Mouse (Mus musculus): ENCODE data around the gene Limk2. TPM values are rescaled to one million over a fixed set of nuclear protein-coding genes. Genes with fewer than 3 reads are reported as not detected.
A peak's percentile ranks its signal among the peaks of the same experiment; 100 is the strongest.

Gene Limk2
- polyA plus RNA-seq, 1 experiment from 2014 or later = 62.0 TPM

GRCm38 (mm10) chr11:3392526-3392925 is 16.5 kb downstream of the Limk2 start:
- ATAC-seq (peak; percentile 80), DNase-seq (ENCODE audit: low spot score) (peak; percentile 89)
- 0 out of 2 replicates have a peak overlapping the region, but pooled peaks have one; percentile 25 for H3K4me2 ChIP-seq (replicated peaks; ENCODE audit: low read depth, low read length)
- no peaks in the 10 kb centered on the region; the same call in 1 of the 2 replicates for H3K36me3 ChIP-seq (ENCODE audit: insufficient read depth, low read length)
- 45% methylated on average over 8 of the region's 8 CpGs for WGBS
- no peak overlapping the region for H3K4me3 ChIP-seq (ENCODE audit: low read depth, low read length)
- peaks cover 5% of the 10 kb centered on the region; the same call in 1 of the 2 replicates for H3K4me1 ChIP-seq (ENCODE audit: insufficient read depth, low read depth, low read length)
- no peaks in the 10 kb centered on the region for H3K9me3 ChIP-seq (ENCODE audit: low read length)
- peak overlapping the region; percentile 80 for H3K27ac ChIP-seq (ENCODE audit: low read length)
- no peaks in the 10 kb centered on the region for H3K27me3 ChIP-seq (replicated peaks; ENCODE audit: insufficient read depth, low read length)
- TF ChIP-seq EP300 (IDR thresholded peaks at IDR 0.05) (no peak), CTCF (IDR thresholded peaks at IDR 0.05) (no peak)
- no peak overlapping the region for H3K9ac ChIP-seq (replicated peaks; ENCODE audit: low read depth)

GRCm38 (mm10) chr11:3390789-3391188 is 18.2 kb downstream of the Limk2 start:
- Histone ChIP-seq H3K36me3 (ENCODE audit: insufficient read depth, low read length) (no peaks in the 10 kb centered on the region; the same call in 1 of the 2 replicates), H3K9ac (replicated peaks; ENCODE audit: low read depth) (no peak overlapping the region), H3K4me3 (ENCODE audit: low read depth, low read length) (no peak overlapping the region), H3K9me3 (ENCODE audit: low read length) (no peaks in the 10 kb centered on the region), H3K27me3 (replicated peaks; ENCODE audit: insufficient read depth, low read length) (no peaks in the 10 kb centered on the region), H3K27ac (ENCODE audit: low read length) (peak overlapping the region; percentile 84), H3K4me2 (replicated peaks; ENCODE audit: low read depth, low read length) (no peak overlapping the region), H3K4me1 (ENCODE audit: insufficient read depth, low read depth, low read length) (peaks cover 5% of the 10 kb centered on the region; the same call in 1 of the 2 replicates)
- 58% methylated on average over 5 of the region's 5 CpGs for WGBS
- ATAC-seq = peak; percentile 41
- peak; percentile 68 for DNase-seq (ENCODE audit: low spot score)
- TF ChIP-seq CTCF (IDR thresholded peaks at IDR 0.05) = no peak
- peak; percentile 38; the same call in 1 of the 2 replicates for TF ChIP-seq EP300 (IDR thresholded peaks at IDR 0.05)

GRCm38 (mm10) chr11:3389996-3390395 is 19.0 kb downstream of the Limk2 start:
- H3K4me1 ChIP-seq (ENCODE audit: insufficient read depth, low read depth, low read length) = peaks cover 5% of the 10 kb centered on the region; the same call in 1 of the 2 replicates
- TF ChIP-seq EP300 (IDR thresholded peaks at IDR 0.05) (no peak), CTCF (IDR thresholded peaks at IDR 0.05) (no peak)
- no peak overlapping the region for H3K4me3 ChIP-seq (ENCODE audit: low read depth, low read length)
- no peak overlapping the region for H3K9ac ChIP-seq (replicated peaks; ENCODE audit: low read depth)
- H3K9me3 ChIP-seq (ENCODE audit: low read length) = no peaks in the 10 kb centered on the region
- H3K27me3 ChIP-seq (replicated peaks; ENCODE audit: insufficient read depth, low read length) = no peaks in the 10 kb centered on the region
- DNase-seq (ENCODE audit: low spot score) (no peak), ATAC-seq (no peak)
- no peaks in the 10 kb centered on the region for H3K36me3 ChIP-seq (ENCODE audit: insufficient read depth, low read length)
- H3K27ac ChIP-seq (ENCODE audit: low read length) = peak overlapping the region; percentile 84
- 70% methylated on average over 5 of the region's 5 CpGs for WGBS
- H3K4me2 ChIP-seq (replicated peaks; ENCODE audit: low read depth, low read length) = no peak overlapping the region

- no peak overlapping the region for H3K4me2 ChIP-seq (replicated peaks; ENCODE audit: low read depth, low read length)
- H3K4me1 ChIP-seq (ENCODE audit: insufficient read depth, low read depth, low read length) = peaks cover 3% of the 10 kb centered on the region; the same call in 1 of the 2 replicates
- H3K36me3 ChIP-seq (ENCODE audit: insufficient read depth, low read length) = no peaks in the 10 kb centered on the region
- no peaks in the 10 kb centered on the region for H3K27me3 ChIP-seq (replicated peaks; ENCODE audit: insufficient read depth, low read length)
- no peak overlapping the region for H3K9ac ChIP-seq (replicated peaks; ENCODE audit: low read depth)
- no peak for ATAC-seq
- no peak for DNase-seq (ENCODE audit: low spot score)
- no peak overlapping the region for H3K27ac ChIP-seq (ENCODE audit: low read length)
- TF ChIP-seq EP300 (IDR thresholded peaks at IDR 0.05) = no peak
- peak; percentile 21; the same call in 1 of the 2 replicates for TF ChIP-seq CTCF (IDR thresholded peaks at IDR 0.05)
- no peak overlapping the region for H3K4me3 ChIP-seq (ENCODE audit: low read depth, low read length)
- H3K9me3 ChIP-seq (ENCODE audit: low read length) = no peaks in the 10 kb centered on the region
- 62% methylated on average over 6 of the region's 6 CpGs for WGBS
Observed at GRCm38 (mm10) chr11:3387482-3388196, 21.4 kb downstream of the Limk2 start.

- TF ChIP-seq CTCF (IDR thresholded peaks at IDR 0.05) = peak; percentile 100
- TF ChIP-seq EP300 (IDR thresholded peaks at IDR 0.05) = peak; percentile 11; the same call in 1 of the 2 replicates
- no peaks in the 10 kb centered on the region for H3K27me3 ChIP-seq (replicated peaks; ENCODE audit: insufficient read depth, low read length)
- no peak overlapping the region for H3K4me3 ChIP-seq (ENCODE audit: low read depth, low read length)
- H3K27ac ChIP-seq (ENCODE audit: low read length) = no peak overlapping the region
- WGBS = 14% methylated on average over 4 of the region's 4 CpGs
- H3K9me3 ChIP-seq (ENCODE audit: low read length) = no peaks in the 10 kb centered on the region
- ATAC-seq (peak; percentile 85), DNase-seq (ENCODE audit: low spot score) (peak; percentile 85)
- H3K4me2 ChIP-seq (replicated peaks; ENCODE audit: low read depth, low read length) = no peak overlapping the region
- peaks cover 2% of the 10 kb centered on the region; the same call in 1 of the 2 replicates for H3K4me1 ChIP-seq (ENCODE audit: insufficient read depth, low read depth, low read length)
- no peak overlapping the region for H3K9ac ChIP-seq (replicated peaks; ENCODE audit: low read depth)
- H3K36me3 ChIP-seq (ENCODE audit: insufficient read depth, low read length) = no peaks in the 10 kb centered on the region
Observed at GRCm38 (mm10) chr11:3386941-3387368, 22.0 kb downstream of the Limk2 start.

- no peak for ATAC-seq
- Histone ChIP-seq H3K9me3 (ENCODE audit: low read length) (no peaks in the 10 kb centered on the region), H3K9ac (replicated peaks; ENCODE audit: low read depth) (no peak overlapping the region), H3K27ac (ENCODE audit: low read length) (no peak overlapping the region), H3K4me1 (ENCODE audit: insufficient read depth, low read depth, low read length) (no peaks in the 10 kb centered on the region), H3K4me3 (ENCODE audit: low read depth, low read length) (no peak overlapping the region), H3K36me3 (ENCODE audit: insufficient read depth, low read length) (no peaks in the 10 kb centered on the region), H3K4me2 (replicated peaks; ENCODE audit: low read depth, low read length) (no peak overlapping the region), H3K27me3 (replicated peaks; ENCODE audit: insufficient read depth, low read length) (no peaks in the 10 kb centered on the region)
- no peak for DNase-seq (ENCODE audit: low spot score)
- WGBS = 83% methylated on average over 5 of the region's 5 CpGs
- TF ChIP-seq CTCF (IDR thresholded peaks at IDR 0.05) = peak; percentile 35
- TF ChIP-seq EP300 (IDR thresholded peaks at IDR 0.05) = no peak
Observed at GRCm38 (mm10) chr11:3382602-3383594, 26.1 kb downstream of the Limk2 start.
